Mouse (Mus musculus) ES-Bruce4 (cell line): Measurements from ENCODE around the gene Ppp1r1b. TPM values are rescaled to one million over a fixed set of nuclear protein-coding genes. Genes with fewer than 3 reads are reported as not detected.
A peak's percentile ranks its signal among the peaks of the same experiment; 100 is the strongest.

Source experiments
- H3K27ac ChIP-seq: 2 replicates; pipeline ENCODE4 v1.5.1; 2012; ENCODE audit warnings: low read length, inconsistent platforms; ENCODE audit not compliant: insufficient read depth
- H3K27me3 ChIP-seq: 2 replicates; pipeline ENCODE4 v1.6.1; 2012; ENCODE audit warnings: mild to moderate bottlenecking, low read length, inconsistent platforms; ENCODE audit not compliant: control insufficient read depth, poor library complexity, insufficient read depth, severe bottlenecking
- H3K36me3 ChIP-seq: 2 replicates; pipeline ENCODE4 v1.6.1; 2012; ENCODE audit warnings: inconsistent platforms, mild to moderate bottlenecking, low read length, moderate library complexity; ENCODE audit not compliant: control insufficient read depth, poor library complexity, insufficient read depth, severe bottlenecking
- H3K4me1 ChIP-seq: one replicate; pipeline ENCODE4 v1.8.1; 2011; ENCODE audit warnings: low read length; ENCODE audit not compliant: control insufficient read depth, insufficient read depth
- H3K4me3 ChIP-seq: 2 replicates; pipeline ENCODE4 v1.5.1; 2011; ENCODE audit warnings: low read depth, mild to moderate bottlenecking, low read length
- H3K9ac ChIP-seq: 2 replicates; pipeline ENCODE4 v1.6.1; 2012; ENCODE audit warnings: low read depth, mild to moderate bottlenecking, inconsistent platforms; ENCODE audit not compliant: poor library complexity, severe bottlenecking
- H3K9me3 ChIP-seq: replicated peaks from 2 replicates; pipeline ENCODE4 v1.6.1; 2012; ENCODE audit warnings: mild to moderate bottlenecking, low read length, inconsistent platforms; ENCODE audit not compliant: control insufficient read depth, poor library complexity, insufficient read depth, severe bottlenecking
- CTCF ChIP-seq: IDR thresholded peaks from one replicate; pipeline ENCODE4 v1.8.1; 2011; ENCODE audit warnings: low read depth, low read length
- EP300 ChIP-seq: IDR thresholded peaks from 2 replicates; pipeline ENCODE4 v1.6.1; 2011; ENCODE audit warnings: low read depth, low read length; ENCODE audit not compliant: insufficient read depth
- POLR2A ChIP-seq: IDR thresholded peaks from one replicate; pipeline ENCODE4 v1.8.1; 2011; ENCODE audit warnings: low read length; ENCODE audit not compliant: insufficient read depth
- polyA plus RNA-seq: library from polyadenylated mRNA; stranded (reverse); fragments of >200 nt; gene quantifications from 2 replicates; pipeline ENCODE4 v1.2.4, GENCODE M21; 2011; ENCODE audit warnings: low read depth; ENCODE audit not compliant: missing spikeins, insufficient read depth, insufficient read length

Ppp1r1b gene
- polyA plus RNA-seq, 1 experiment, result 1.5 TPM

DNA sequence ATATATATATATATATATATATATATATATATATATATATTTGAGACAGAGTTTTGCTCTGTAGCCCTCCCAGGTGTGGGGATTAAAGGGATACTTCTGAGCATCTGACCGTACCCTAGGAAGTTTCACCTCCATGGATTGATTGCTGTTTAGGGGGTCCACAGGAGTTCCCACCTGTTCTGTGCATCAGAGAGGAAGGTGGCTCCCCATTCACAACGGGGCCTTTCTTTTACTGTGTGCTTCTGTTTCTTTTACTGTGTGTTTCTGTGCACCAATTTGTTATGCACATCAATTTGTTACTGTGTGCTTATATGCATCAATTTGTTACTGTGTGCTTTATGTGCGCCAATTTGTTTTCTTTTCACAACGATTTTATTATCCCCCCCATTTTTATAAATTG, 7.0 kb upstream of the Ppp1r1b start:
- Histone ChIP-seq H3K27ac (no peak overlapping the region), H3K9ac (no peak overlapping the region), H3K27me3 (peaks cover 27% of the 10 kb centered on the region), H3K4me3 (no peak overlapping the region), H3K36me3 (no peaks in the 10 kb centered on the region), H3K4me1 (no peaks in the 10 kb centered on the region), H3K9me3 (no peaks in the 10 kb centered on the region)
- TF ChIP-seq EP300, result no peak
- no peak for TF ChIP-seq POLR2A
- no peak for TF ChIP-seq CTCF

DNA sequence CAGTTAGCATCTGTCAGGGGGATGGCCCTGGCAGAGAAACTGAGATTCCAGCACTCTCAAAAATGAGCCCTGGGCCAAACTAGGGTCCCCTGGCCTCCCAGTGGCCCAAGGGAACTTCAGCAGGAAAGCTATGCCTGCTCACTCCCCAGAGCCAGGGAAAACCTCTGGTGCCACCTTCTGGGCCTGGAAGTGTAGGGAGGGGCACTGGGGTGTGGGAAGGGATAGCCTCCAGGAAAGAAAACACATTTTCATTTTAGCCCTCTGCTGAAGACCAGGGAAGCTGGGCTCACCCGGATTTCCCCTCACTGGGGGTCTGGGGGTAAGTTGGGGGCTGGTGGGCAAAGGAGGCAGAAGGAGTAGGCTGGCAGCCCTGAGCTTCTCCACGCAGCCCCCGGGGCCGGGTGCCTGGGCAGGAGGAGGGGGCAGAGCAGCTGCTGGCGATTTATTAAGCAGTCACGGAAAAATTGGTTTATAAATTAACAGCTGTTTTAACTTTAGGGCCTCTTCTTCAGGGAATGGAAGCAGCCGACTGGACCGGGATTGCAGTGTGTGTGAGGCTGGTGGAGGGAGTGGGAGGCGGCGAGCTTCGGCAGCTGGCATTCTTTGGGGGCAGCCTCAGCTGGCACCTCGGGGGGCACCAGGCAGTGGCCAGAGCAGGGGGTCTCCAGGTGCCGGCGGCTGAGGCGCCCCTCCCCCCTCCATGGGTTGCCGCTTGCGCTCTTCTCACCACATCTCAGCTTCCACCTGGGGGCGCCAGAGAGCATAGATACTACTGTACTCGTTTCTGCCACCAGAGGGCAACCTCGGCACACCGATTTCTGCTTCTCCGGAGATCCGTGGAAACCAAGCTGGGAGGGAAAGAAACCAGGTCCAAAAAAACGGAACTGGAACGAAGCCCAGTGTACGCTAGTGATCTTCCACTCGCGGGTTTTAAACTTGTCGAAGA, 5.9 kb upstream of the Ppp1r1b start:
- H3K9ac ChIP-seq, result no peak overlapping the region

DNA sequence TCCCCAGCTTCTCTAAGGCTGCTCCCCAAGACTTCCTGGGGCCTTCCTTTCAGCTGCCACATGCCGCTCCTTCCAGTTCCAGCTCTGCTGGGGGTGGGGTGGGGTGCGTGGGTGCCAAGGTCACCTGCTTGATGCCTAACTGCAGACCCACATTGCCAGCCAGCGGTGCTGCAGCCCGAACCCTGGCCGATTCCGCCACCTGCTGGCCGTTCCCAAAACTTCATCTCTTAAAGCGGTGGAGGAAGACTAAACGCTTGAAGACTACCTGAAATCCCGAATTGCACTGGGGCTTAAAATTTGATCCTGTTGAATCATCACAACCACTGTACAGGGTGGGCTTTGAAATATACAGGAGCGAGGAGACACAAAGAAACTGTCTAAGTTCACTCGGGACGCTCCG, 3.0 kb upstream of the Ppp1r1b start:
- TF ChIP-seq EP300 (no peak), CTCF (peak; percentile 84), POLR2A (no peak)
- Histone ChIP-seq H3K27me3 (peaks cover 10% of the 10 kb centered on the region), H3K9me3 (no peaks in the 10 kb centered on the region), H3K4me3 (no peak overlapping the region), H3K9ac (no peak overlapping the region), H3K4me1 (no peaks in the 10 kb centered on the region), H3K36me3 (no peaks in the 10 kb centered on the region), H3K27ac (no peak overlapping the region)

More for the DNA sequence above, 5.9 kb upstream of the Ppp1r1b start:
- Histone ChIP-seq H3K36me3 (no peaks in the 10 kb centered on the region), H3K27ac (no peak overlapping the region), H3K27me3 (peaks cover 23% of the 10 kb centered on the region), H3K4me3 (no peak overlapping the region), H3K9me3 (no peaks in the 10 kb centered on the region), H3K4me1 (no peaks in the 10 kb centered on the region)
- TF ChIP-seq CTCF (peak; percentile 100), POLR2A (no peak), EP300 (0 out of 2 replicates have a peak, but pooled peaks have one; percentile 51)

DNA sequence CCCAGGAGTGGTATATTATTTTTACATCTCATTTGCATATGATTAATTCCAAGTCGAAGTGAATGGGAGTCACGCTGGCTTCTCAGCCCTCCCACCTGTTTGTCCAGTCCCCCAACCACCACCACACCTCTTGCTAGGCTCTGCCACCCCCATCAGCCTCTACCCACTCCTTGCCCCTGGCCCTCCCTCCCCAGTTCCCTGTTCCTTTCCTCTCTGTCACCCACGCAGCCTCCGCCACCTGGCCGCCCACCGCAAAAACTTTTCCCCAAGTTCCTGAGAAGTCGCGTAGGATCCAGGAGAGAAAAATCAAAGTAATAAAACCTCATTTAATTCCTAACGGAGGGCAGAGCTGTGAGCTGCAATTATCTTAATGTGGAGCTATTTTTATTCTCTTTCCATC, 2.0 kb upstream of the Ppp1r1b start:
- Histone ChIP-seq H3K4me1 (no peaks in the 10 kb centered on the region), H3K27me3 (peaks cover 7% of the 10 kb centered on the region), H3K36me3 (no peaks in the 10 kb centered on the region), H3K9me3 (no peaks in the 10 kb centered on the region), H3K9ac (no peak overlapping the region), H3K4me3 (no peak overlapping the region), H3K27ac (no peak overlapping the region)
- TF ChIP-seq POLR2A (no peak), CTCF (no peak), EP300 (no peak)

DNA sequence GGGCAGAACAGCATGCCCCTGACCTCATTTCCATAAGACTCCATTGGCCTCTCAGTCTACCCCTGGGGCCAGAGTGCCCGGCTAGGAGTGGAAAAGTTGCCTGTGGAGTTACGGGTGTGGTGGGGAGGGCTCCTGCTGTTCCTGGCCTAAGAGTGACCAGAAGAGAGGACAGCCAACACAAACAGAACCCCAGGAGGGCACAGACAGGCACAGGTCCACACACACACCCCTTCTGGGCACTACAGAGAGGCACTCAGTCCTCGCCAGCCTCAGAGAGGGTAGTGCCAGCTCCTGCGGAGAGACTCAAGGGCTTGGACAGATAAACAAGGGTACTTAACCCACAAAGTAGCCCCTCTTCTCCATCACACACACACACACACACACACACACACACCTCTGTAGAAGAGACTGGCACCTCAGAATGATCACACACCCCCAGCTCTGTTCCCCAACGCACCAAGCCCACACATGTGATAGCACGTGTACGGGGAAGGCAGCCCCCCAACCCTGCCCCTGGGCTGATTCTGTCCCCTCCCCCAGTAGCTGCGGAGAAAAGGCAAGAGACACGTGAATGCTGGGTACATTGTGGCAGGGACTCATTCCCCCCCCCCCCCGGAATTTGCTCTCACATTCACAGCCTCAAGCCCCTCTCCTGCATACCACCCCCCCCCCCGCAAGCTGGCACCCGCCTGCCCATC, 670 bp upstream of the Ppp1r1b start:
- Histone ChIP-seq H3K9me3 (no peaks in the 10 kb centered on the region), H3K4me3 (no peak overlapping the region), H3K4me1 (no peaks in the 10 kb centered on the region), H3K27me3 (peaks cover 7% of the 10 kb centered on the region), H3K27ac (no peak overlapping the region), H3K36me3 (no peaks in the 10 kb centered on the region), H3K9ac (no peak overlapping the region)
- TF ChIP-seq CTCF (no peak), POLR2A (no peak), EP300 (no peak)

DNA sequence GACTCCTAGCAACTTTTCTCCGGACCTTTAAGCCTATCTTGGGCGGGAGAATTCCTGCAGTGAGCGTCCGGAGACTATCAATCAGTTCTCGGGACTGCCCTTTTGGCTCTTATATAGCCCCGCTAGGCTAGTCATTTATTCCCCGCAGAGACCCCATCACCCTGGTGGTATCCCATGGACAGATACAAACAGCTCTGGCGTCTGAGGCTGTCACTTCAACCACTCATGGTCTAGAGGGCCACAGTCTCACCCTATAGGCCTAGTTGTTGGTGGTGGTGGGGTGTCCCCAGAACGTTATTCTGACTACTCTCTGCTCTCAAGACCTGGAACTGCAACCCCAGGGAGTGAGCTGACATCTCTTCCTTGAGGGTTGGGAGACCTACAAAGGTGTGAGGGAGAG, 1.1 kb downstream of the Ppp1r1b start:
- H3K4me1 ChIP-seq, result peaks cover 3% of the 10 kb centered on the region
- peak overlapping the region; percentile 62 for H3K4me3 ChIP-seq
- TF ChIP-seq POLR2A, result no peak
- TF ChIP-seq CTCF, result no peak
- no peak for TF ChIP-seq EP300
- no peaks in the 10 kb centered on the region for H3K36me3 ChIP-seq
- peaks cover 7% of the 10 kb centered on the region for H3K27me3 ChIP-seq
- peak overlapping the region; percentile 68 for H3K9ac ChIP-seq
- H3K27ac ChIP-seq, result no peak overlapping the region
- H3K9me3 ChIP-seq, result no peaks in the 10 kb centered on the region
